ENCODE assay signal across 11 mouse cellular contexts in genomic region chr8:95221045-95221444, GRCm38 (mm10).
"Had no signal": no experiment of that assay in that cellular context is flagged by ENCODE, and none has a peak within 500 bp of the region (broad histone marks: within the 10 kb centered on the region; RNA-seq: fewer than 3 reads in every experiment).

No protein-coding gene starts in this region.

- H3K9me3 ChIP-seq: limb, embryonic 15.5 days; liver, embryonic 12.5 days had no signal

- H3K27me3 ChIP-seq: limb, embryonic 15.5 days; liver, embryonic 12.5 days had no signal

- H3K4me3 ChIP-seq: limb, embryonic 15.5 days; liver, embryonic 12.5 days had no signal

- H3K4me1 ChIP-seq: liver, embryonic 12.5 days had no signal

- H3K27ac ChIP-seq: limb, embryonic 15.5 days; liver, embryonic 12.5 days had no signal

- H3K9ac ChIP-seq: limb, embryonic 15.5 days; liver, embryonic 12.5 days had no signal

- DNase-seq: kidney, adult 2 months; kidney, postnatal 25 days; layer of hippocampus, adult 9-11 months; layer of hippocampus, postnatal 36 days; lung, postnatal 36 days; midbrain, embryonic 14.5 days; right cerebral cortex, postnatal 14 days; thymus, adult 18-20 months; thymus, postnatal 14 days had no signal

- H3K4me2 ChIP-seq: limb, embryonic 15.5 days; liver, embryonic 12.5 days had no signal

- ATAC-seq: liver, embryonic 12.5 days had no signal

- H3K36me3 ChIP-seq: limb, embryonic 15.5 days; liver, embryonic 12.5 days had no signal
